Mouse (Mus musculus) megakaryocyte-erythroid progenitor cell, adult 5-6 weeks (primary cell): ENCODE data around the gene Map3k6. TPM values are rescaled to one million over a fixed set of nuclear protein-coding genes. Genes with fewer than 3 reads are reported as not detected.

Experiments used
- ATAC-seq: replicated peaks from 2 replicates; pipeline ENCODE4 v1.8.0; 2016; ENCODE audit warnings: mild to moderate bottlenecking, inconsistent platforms; ENCODE audit not compliant: severe bottlenecking, poor library complexity, low FRiP score, low TSS enrichment
- total RNA-seq, 2 experiments: library from RNA; stranded (forward) in 1 of 2; stranded (reverse) in 1 of 2; fragments of 200-1000, 215-1000 nt in 1 of 2; fragments of >200 nt in 1 of 2; fragmentation: Nextera tagmentation in 1 of 2; gene quantifications; 2 replicates each; pipeline ENCODE4 v1.2.3; 2014 to 2017

Map3k6 gene
- total RNA-seq, 2 experiments from 2014 or later: 6.9 to 15.9 TPM

GRCm38 (mm10) chr4:133270929-133271328 lies 30.3 kb downstream of the Map3k6 start:
- ATAC-seq: no peak

GRCm38 (mm10) chr4:133277104-133278026 lies 36.7 kb downstream of the Map3k6 start, which contains the start of gene Tmem222:
Gene Tmem222, minus strand, starts transcription at chr4:133277792.
- ATAC-seq: peak; percentile 95

- ATAC-seq: no peak
Measured at GRCm38 (mm10) chr4:133278067-133278466, 37.4 kb downstream of the Map3k6 start.

- ATAC-seq: no peak
Measured at GRCm38 (mm10) chr4:133278482-133278881, 37.9 kb downstream of the Map3k6 start.

GRCm38 (mm10) chr4:133281513-133281912 lies 40.9 kb downstream of the Map3k6 start:
- no peak for ATAC-seq

- ATAC-seq: no peak
Measured at GRCm38 (mm10) chr4:133281951-133282481, 41.4 kb downstream of the Map3k6 start.

- no peak for ATAC-seq
Measured at GRCm38 (mm10) chr4:133282656-133283055, 42.0 kb downstream of the Map3k6 start.

GRCm38 (mm10) chr4:133285299-133285698 lies 44.7 kb downstream of the Map3k6 start:
- peak; percentile 83 for ATAC-seq

GRCm38 (mm10) chr4:133285950-133286349 lies 45.3 kb downstream of the Map3k6 start:
- ATAC-seq: peak; percentile 82

GRCm38 (mm10) chr4:133286476-133287077 lies 46.0 kb downstream of the Map3k6 start:
- no peak for ATAC-seq

- ATAC-seq: 0 out of 2 replicates have a peak, but pooled peaks have one; percentile 40
Measured at GRCm38 (mm10) chr4:133291255-133291654, 50.6 kb downstream of the Map3k6 start.

GRCm38 (mm10) chr4:133292405-133292804 lies 51.8 kb downstream of the Map3k6 start:
- ATAC-seq: no peak

- no peak for ATAC-seq
Measured at GRCm38 (mm10) chr4:133292901-133293843, 52.6 kb downstream of the Map3k6 start.

GRCm38 (mm10) chr4:133294084-133294483 lies 53.5 kb downstream of the Map3k6 start:
- no peak for ATAC-seq

- ATAC-seq: no peak
Measured at GRCm38 (mm10) chr4:133297360-133297759, 56.7 kb downstream of the Map3k6 start.

GRCm38 (mm10) chr4:133297801-133298238 lies 57.2 kb downstream of the Map3k6 start:
- ATAC-seq: peak; percentile 83

- ATAC-seq: no peak
Measured at GRCm38 (mm10) chr4:133298516-133299365, 58.1 kb downstream of the Map3k6 start.

- ATAC-seq: no peak
Measured at GRCm38 (mm10) chr4:133299701-133300100, 59.1 kb downstream of the Map3k6 start.
